Mouse (Mus musculus): ENCODE data around the gene Aurkb. TPM values are rescaled to one million over a fixed set of nuclear protein-coding genes. Genes with fewer than 3 reads are reported as not detected.

Gene Aurkb
- total and polyA plus RNA-seq, 3 experiments, result 120 to 170 (median 159) TPM

DNA sequence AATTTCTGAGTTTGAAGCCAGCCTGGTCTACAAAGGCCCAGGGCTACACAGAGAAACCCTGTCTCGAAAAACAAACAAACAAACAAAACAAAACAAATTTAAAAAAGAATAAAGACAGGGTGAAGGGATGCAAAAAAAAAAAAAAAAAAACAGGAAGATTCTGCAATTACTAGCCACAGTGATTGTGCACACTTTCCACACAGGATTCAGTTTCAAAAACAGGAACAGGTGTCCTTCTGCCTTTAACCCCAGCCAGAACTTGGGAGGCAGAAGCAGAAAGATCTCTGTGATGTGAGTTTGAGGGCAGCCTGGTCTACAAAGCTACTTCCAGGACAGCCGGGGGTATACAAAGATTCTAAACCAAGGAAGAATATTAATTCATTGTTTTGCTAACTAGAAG, 12.8 kb downstream of the Aurkb start:
- Histone ChIP-seq H3K27ac (ENCODE audit: control insufficient read depth, low read depth, low read length) (no peak overlapping the region), H3K9me3 (replicated peaks; ENCODE audit: insufficient read depth, low read length) (no peaks in the 10 kb centered on the region), H3K27me3 (ENCODE audit: control insufficient read depth in 1 of 2, insufficient read depth in 2 of 2, low read length in 2 of 2) (no peaks in the 10 kb centered on the region), H3K4me1 (ENCODE audit: control insufficient read depth in 1 of 2, insufficient read depth in 2 of 2, low read length in 2 of 2) (peaks cover 0 to 7% of the 10 kb centered on the region in 2 experiments; a peak in 2 of 4 replicates), H3K4me3 (ENCODE audit: control insufficient read depth in 1 of 2, insufficient read depth in 1 of 2, low read depth in 2 of 2, low read length in 2 of 2) (peak overlapping the region; percentile 67 to 88), H3K79me2 (ENCODE audit: control insufficient read depth, insufficient read depth, low read length, poor library complexity) (peaks cover 10% of the 10 kb centered on the region; the same call in 1 of the 2 replicates), H3K9ac (ENCODE audit: control insufficient read depth, low read depth, low read length, poor library complexity, severe bottlenecking) (peak overlapping the region; percentile 76), H3K36me3 (ENCODE audit: control insufficient read depth in 1 of 2, insufficient read depth in 2 of 2, low read length in 2 of 2) (peaks cover 0 to 6% of the 10 kb centered on the region in 2 experiments; a peak in 2 of 4 replicates)
- peak; percentile 24 for DNase-seq (ENCODE audit: low read depth, low spot score)
- TF ChIP-seq JUND (IDR thresholded peaks at IDR 0.05; ENCODE audit: low read depth, low read length) (no peak), ZNF384 (IDR thresholded peaks at IDR 0.05; ENCODE audit: low read depth, low read length) (peak; percentile 74)

GRCm38 (mm10) chr11:69058729-69059356, 13.4 kb downstream of the Aurkb start:
- Histone ChIP-seq H3K79me2 (ENCODE audit: control insufficient read depth, insufficient read depth, low read length, poor library complexity) (peaks cover 10% of the 10 kb centered on the region; the same call in 1 of the 2 replicates), H3K9me3 (replicated peaks; ENCODE audit: insufficient read depth, low read length) (no peaks in the 10 kb centered on the region), H3K36me3 (ENCODE audit: control insufficient read depth in 1 of 2, insufficient read depth in 2 of 2, low read length in 2 of 2) (peaks cover 0 to 6% of the 10 kb centered on the region in 2 experiments; a peak in 2 of 4 replicates), H3K27me3 (ENCODE audit: control insufficient read depth in 1 of 2, insufficient read depth in 2 of 2, low read length in 2 of 2) (no peaks in the 10 kb centered on the region), H3K9ac (ENCODE audit: control insufficient read depth, low read depth, low read length, poor library complexity, severe bottlenecking) (peak overlapping the region; percentile 76), H3K4me1 (ENCODE audit: control insufficient read depth in 1 of 2, insufficient read depth in 2 of 2, low read length in 2 of 2) (peaks cover 0 to 7% of the 10 kb centered on the region in 2 experiments; a peak in 2 of 4 replicates), H3K4me3 (ENCODE audit: control insufficient read depth in 1 of 2, insufficient read depth in 1 of 2, low read depth in 2 of 2, low read length in 2 of 2) (peak overlapping the region; percentile 67 to 88), H3K27ac (ENCODE audit: control insufficient read depth, low read depth, low read length) (peak overlapping the region; percentile 24; the same call in 1 of the 2 replicates)
- peak; percentile 57 for DNase-seq (ENCODE audit: low read depth, low spot score)
- TF ChIP-seq POLR2AphosphoS2 (IDR thresholded peaks at IDR 0.05; ENCODE audit: low read length) (0 out of 2 replicates have a peak, but pooled peaks have one; percentile 25), SMC3 (IDR thresholded peaks at IDR 0.05; ENCODE audit: low read depth, low read length) (no peak), JUND (IDR thresholded peaks at IDR 0.05; ENCODE audit: low read depth, low read length) (no peak), MYC (IDR thresholded peaks at IDR 0.05; ENCODE audit: low read depth, low read length) (peak; percentile 19; the same call in 1 of the 2 replicates), RCOR1 (IDR thresholded peaks at IDR 0.05; ENCODE audit: low read depth, low read length) (no peak), SIN3A (IDR thresholded peaks at IDR 0.05; ENCODE audit: low read length) (no peak), POLR2A (IDR thresholded peaks at IDR 0.05; ENCODE audit: control insufficient read depth in 1 of 2, insufficient read depth in 1 of 2, low read depth in 1 of 2, low read length in 2 of 2, poor library complexity in 1 of 2) (no peak), CHD1 (IDR thresholded peaks at IDR 0.05; ENCODE audit: low read depth, low read length) (0 out of 2 replicates have a peak, but pooled peaks have one; percentile 42), ZMIZ1 (IDR thresholded peaks at IDR 0.05; ENCODE audit: low read depth, low read length) (0 out of 2 replicates have a peak, but pooled peaks have one; percentile 10)

DNA sequence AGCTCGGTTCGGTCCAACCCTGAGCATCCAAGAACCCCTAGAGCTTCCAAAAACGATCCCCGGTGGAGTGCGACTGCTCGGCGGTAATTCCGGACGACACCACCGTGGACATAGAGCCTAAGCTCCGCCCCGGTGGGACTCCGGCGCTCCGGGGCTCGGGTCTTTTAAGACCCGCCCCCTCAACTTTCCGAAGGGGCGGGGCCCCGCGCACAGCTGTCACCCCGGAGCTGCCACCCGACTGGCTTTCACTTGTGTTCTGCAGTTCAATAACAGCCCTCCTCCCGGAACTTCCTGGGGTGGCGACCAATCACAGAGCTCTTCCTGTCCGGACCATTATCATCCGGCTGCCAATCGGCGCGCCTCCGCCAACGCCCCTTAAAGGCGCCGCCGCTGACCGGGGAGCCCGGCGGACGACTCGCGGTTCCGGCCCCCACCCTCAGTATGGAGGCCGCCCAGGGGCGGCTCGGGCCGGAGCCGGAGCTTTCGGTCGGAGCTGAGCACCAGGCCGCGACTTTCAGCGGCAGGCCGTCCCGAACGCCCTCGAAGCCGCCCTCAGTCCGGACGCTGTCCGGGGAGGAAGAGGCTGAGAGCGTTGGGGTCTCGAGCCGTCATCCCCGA, 14.0 kb downstream of the Aurkb start, which contains the start of gene Borcs6:
Gene Borcs6 (plus strand): TSS at position 361 of the 618 bp plus-strand sequence.
- Histone ChIP-seq H3K4me3 (ENCODE audit: control insufficient read depth in 1 of 2, insufficient read depth in 1 of 2, low read depth in 2 of 2, low read length in 2 of 2) (peak within 1 kb of the TSS; percentile 87 to 88), H3K27me3 (ENCODE audit: control insufficient read depth in 1 of 2, insufficient read depth in 2 of 2, low read length in 2 of 2) (no peaks in the 10 kb centered on the region), H3K27ac (ENCODE audit: control insufficient read depth, low read depth, low read length) (peak within 1 kb of the TSS; percentile 24), H3K9me3 (replicated peaks; ENCODE audit: insufficient read depth, low read length) (no peaks in the 10 kb centered on the region), H3K4me1 (ENCODE audit: control insufficient read depth in 1 of 2, insufficient read depth in 2 of 2, low read length in 2 of 2) (peaks cover 0 to 10% of the 10 kb centered on the region in 2 experiments; a peak in 2 of 4 replicates), H3K36me3 (ENCODE audit: control insufficient read depth in 1 of 2, insufficient read depth in 2 of 2, low read length in 2 of 2) (peaks cover 0 to 6% of the 10 kb centered on the region in 2 experiments; a peak in 2 of 4 replicates), H3K9ac (ENCODE audit: control insufficient read depth, low read depth, low read length, poor library complexity, severe bottlenecking) (peak within 1 kb of the TSS; percentile 80), H3K79me2 (ENCODE audit: control insufficient read depth, insufficient read depth, low read length, poor library complexity) (peaks cover 10% of the 10 kb centered on the region; the same call in 1 of the 2 replicates)
- DNase-seq (ENCODE audit: low read depth, low spot score), result peak; percentile 99
- peak; percentile 100 for TF ChIP-seq SIN3A (IDR thresholded peaks at IDR 0.05; ENCODE audit: low read length)
- peak; percentile 95 for TF ChIP-seq MXI1 (IDR thresholded peaks at IDR 0.05; ENCODE audit: low read depth, low read length)
- TF ChIP-seq ZKSCAN1 (IDR thresholded peaks at IDR 0.05; ENCODE audit: low read depth, low read length), result no peak
- TF ChIP-seq UBTF (IDR thresholded peaks at IDR 0.05; ENCODE audit: borderline replicate concordance, insufficient read depth, low read depth, low read length), result 0 out of 2 replicates have a peak, but pooled peaks have one; percentile 84
- TF ChIP-seq MYB (IDR thresholded peaks at IDR 0.05; ENCODE audit: low read depth, low read length), result no peak
- peak; percentile 27 to 58; a peak in 3 of 4 replicates for TF ChIP-seq POLR2A (IDR thresholded peaks at IDR 0.05; ENCODE audit: control insufficient read depth in 1 of 2, insufficient read depth in 1 of 2, low read depth in 1 of 2, low read length in 2 of 2, poor library complexity in 1 of 2)
- 0 out of 2 replicates have a peak, but pooled peaks have one; percentile 37 for TF ChIP-seq ZMIZ1 (IDR thresholded peaks at IDR 0.05; ENCODE audit: low read depth, low read length)
- no peak for TF ChIP-seq ZC3H11A (IDR thresholded peaks at IDR 0.05; ENCODE audit: low read depth, low read length)
- peak; percentile 59; the same call in 1 of the 2 replicates for TF ChIP-seq GATA1 (IDR thresholded peaks at IDR 0.05; ENCODE audit: low read depth, low read length)
- no peak for TF ChIP-seq CTCF (IDR thresholded peaks at IDR 0.05 in 2 of 3, conservative IDR thresholded peaks at IDR 0.05 in 1 of 3; ENCODE audit: control insufficient read depth in 1 of 3, insufficient read depth in 1 of 3, low read depth in 2 of 3, low read length in 3 of 3, poor library complexity in 1 of 3, severe bottlenecking in 1 of 3)
- peak; percentile 50; the same call in 1 of the 2 replicates for TF ChIP-seq ETS1 (IDR thresholded peaks at IDR 0.05; ENCODE audit: low read depth, low read length)
- TF ChIP-seq CHD2 (IDR thresholded peaks at IDR 0.05; ENCODE audit: low read length), result 0 out of 2 replicates have a peak, but pooled peaks have one; percentile 49
- TF ChIP-seq TAL1 (IDR thresholded peaks at IDR 0.05; ENCODE audit: low read length), result no peak
- TF ChIP-seq MAZ (IDR thresholded peaks at IDR 0.05; ENCODE audit: low read depth, low read length), result peak; percentile 97
- TF ChIP-seq NRF1 (IDR thresholded peaks at IDR 0.05; ENCODE audit: insufficient read depth, low read depth, low read length, poor library complexity, severe bottlenecking), result 0 out of 2 replicates have a peak, but pooled peaks have one; percentile 38
- no peak; the same call in 1 of the 2 replicates for TF ChIP-seq POLR2AphosphoS2 (IDR thresholded peaks at IDR 0.05; ENCODE audit: low read length)

All from MEL (cell line).